Mouse (Mus musculus) embryonic facial prominence, embryonic 12.5 days (tissue): ENCODE measurements around the gene Mtx2. TPM values are rescaled to one million over a fixed set of nuclear protein-coding genes. Genes with fewer than 3 reads are reported as not detected.
A peak's percentile ranks its signal among the peaks of the same experiment; 100 is the strongest.

Source experiments
- ATAC-seq: fragments of 200-750 bp; cut with Nextera tagmentation; 2 replicates; pipeline ENCODE4 v1.8.0; 2017; ENCODE audit not compliant: insufficient number of reproducible peaks, insufficient read depth, low FRiP score, low TSS enrichment
- H3K27ac ChIP-seq: fragments of 300-500 bp; sonication (generic); 2 replicates; pipeline ENCODE4 v1.5.1; 2016; ENCODE audit warnings: mild to moderate bottlenecking
- H3K27me3 ChIP-seq: fragments of 300-500 bp; sonication (generic); 2 replicates; pipeline ENCODE4 v1.6.1; 2016; ENCODE audit warnings: mild to moderate bottlenecking, moderate library complexity
- H3K36me3 ChIP-seq: fragments of 300-500 bp; sonication (generic); 2 replicates; pipeline ENCODE4 v1.6.1; 2016; ENCODE audit warnings: mild to moderate bottlenecking
- H3K4me1 ChIP-seq: fragments of 300-500 bp; sonication (generic); 2 replicates; pipeline ENCODE4 v1.6.1; 2016
- H3K4me2 ChIP-seq: fragments of 300-500 bp; sonication (generic); replicated peaks from 2 replicates; pipeline ENCODE4 v1.6.1; 2016; ENCODE audit warnings: mild to moderate bottlenecking, moderate library complexity
- H3K4me3 ChIP-seq: fragments of 300-500 bp; sonication (generic); 2 replicates; pipeline ENCODE4 v1.5.1; 2016; ENCODE audit warnings: mild to moderate bottlenecking
- H3K9ac ChIP-seq: fragments of 300-500 bp; sonication (generic); 2 replicates; pipeline ENCODE4 v1.6.1; 2016; ENCODE audit warnings: mild to moderate bottlenecking, moderate library complexity
- H3K9me3 ChIP-seq: fragments of 300-500 bp; sonication (generic); 2 replicates; pipeline ENCODE4 v1.6.1; 2016; ENCODE audit warnings: mild to moderate bottlenecking, moderate library complexity
- WGBS: fragments of 180-500 bp; shearing (Covaris S2); methylation state at CpG from one replicate; pipeline ENCODE4 v1.1.7; 2016; 5-methylcytosine and 5-hydroxymethylcytosine counted together
- polyA plus RNA-seq: library from polyadenylated mRNA; unstranded; fragments of >200 nt; fragmentation: Nextera tagmentation; extraction: Ambion mirVana; gene quantifications from 2 replicates; pipeline ENCODE4 v1.2.1, GENCODE M21; 2016

Mtx2 gene
- polyA plus RNA-seq = 129 and 130 TPM in 2 replicates

DNA sequence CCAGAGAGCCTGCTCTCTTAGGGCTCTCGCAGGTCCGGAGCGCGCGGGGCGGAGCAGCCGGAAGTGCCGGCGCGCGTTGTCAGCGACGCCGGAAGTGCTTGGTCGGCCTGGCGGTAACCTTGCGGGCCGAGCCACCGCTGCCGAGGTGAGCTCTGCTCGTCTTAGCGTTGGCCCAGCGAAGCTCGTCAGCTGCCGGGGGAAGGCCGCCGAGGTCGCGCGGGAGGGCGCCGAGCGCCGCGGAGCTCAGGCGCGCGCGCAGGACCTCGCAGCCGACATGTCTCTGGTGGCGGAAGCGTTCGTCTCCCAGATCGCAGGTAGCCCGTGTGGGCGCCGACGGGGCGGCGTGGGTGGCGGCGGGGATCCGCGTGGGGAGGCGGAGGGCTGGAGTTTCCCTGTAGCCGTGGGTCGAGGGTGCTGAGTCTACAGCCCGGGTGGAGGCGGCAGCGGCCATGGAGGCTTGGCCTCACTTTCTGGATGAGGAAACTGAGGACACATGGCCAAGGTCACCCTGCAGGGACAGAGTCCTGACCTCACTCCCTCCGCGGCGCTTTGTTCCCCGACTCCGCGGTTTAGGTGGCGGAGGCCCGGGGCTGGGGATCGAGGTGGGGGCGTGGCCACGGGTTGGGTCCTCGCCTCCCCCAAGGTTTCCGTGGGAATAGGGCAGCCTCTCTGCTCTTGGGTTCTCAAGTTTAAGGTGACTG is at the start of gene Mtx2:
Gene Mtx2, plus strand, starts transcription at position 74 of the 701 bp plus-strand sequence.
- Histone ChIP-seq H3K27ac (peak within 1 kb of the TSS; percentile 85), H3K36me3 (no peaks in the 10 kb centered on the region), H3K27me3 (no peaks in the 10 kb centered on the region), H3K4me3 (peak within 1 kb of the TSS; percentile 87), H3K4me2 (peak within 1 kb of the TSS; percentile 69), H3K4me1 (no peaks in the 10 kb centered on the region), H3K9me3 (no peaks in the 10 kb centered on the region), H3K9ac (peak within 1 kb of the TSS; percentile 86)
- WGBS = under 1% methylated on average over 74 of the region's 74 CpGs
- peak; percentile 75 for ATAC-seq

- no peak for ATAC-seq
- Histone ChIP-seq H3K27ac (no peak overlapping the region), H3K4me3 (no peak overlapping the region), H3K9ac (no peak overlapping the region), H3K27me3 (0 out of 2 replicates have a peak, but pooled peaks cover 4% of the 10 kb centered on the region), H3K36me3 (no peaks in the 10 kb centered on the region), H3K4me1 (peaks cover 4% of the 10 kb centered on the region; the same call in 1 of the 2 replicates), H3K4me2 (no peak overlapping the region), H3K9me3 (no peaks in the 10 kb centered on the region)
- 69% methylated on average over 13 of the region's 13 CpGs for WGBS
These were observed 47.9 kb upstream of the Mtx2 start for GRCm38 (mm10) chr2:74777536-74778275.

DNA sequence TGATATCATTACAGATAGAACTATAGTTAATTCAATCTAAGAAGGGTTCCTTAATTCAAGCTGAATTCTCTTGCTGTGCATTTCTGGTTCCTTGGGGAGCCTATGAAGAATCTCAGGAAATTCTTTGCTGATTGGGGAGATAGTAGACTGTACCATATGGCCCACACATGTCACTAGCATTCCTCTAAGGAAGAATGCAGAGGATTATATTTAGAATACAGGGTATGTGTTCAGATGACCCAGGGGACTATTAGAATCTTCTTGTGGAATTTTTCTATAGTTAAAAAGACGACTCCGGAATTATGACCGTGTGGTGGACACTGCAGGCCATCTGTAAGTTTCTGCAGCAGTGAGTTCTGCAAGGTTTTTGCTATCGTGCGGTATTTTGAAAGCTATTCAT is 44.2 kb upstream of the Mtx2 start:
- WGBS = 60% methylated on average over 5 of the region's 5 CpGs
- peaks cover 4% of the 10 kb centered on the region; the same call in 1 of the 2 replicates for H3K4me1 ChIP-seq
- ATAC-seq = no peak
- no peak overlapping the region for H3K27ac ChIP-seq
- H3K4me3 ChIP-seq = no peak overlapping the region
- 0 out of 2 replicates have a peak, but pooled peaks cover 4% of the 10 kb centered on the region for H3K27me3 ChIP-seq
- no peaks in the 10 kb centered on the region for H3K9me3 ChIP-seq
- H3K9ac ChIP-seq = no peak overlapping the region
- no peaks in the 10 kb centered on the region for H3K36me3 ChIP-seq
- H3K4me2 ChIP-seq = no peak overlapping the region

- Histone ChIP-seq H3K27ac (no peak overlapping the region), H3K27me3 (no peaks in the 10 kb centered on the region), H3K4me2 (no peak overlapping the region), H3K36me3 (no peaks in the 10 kb centered on the region), H3K4me3 (no peak overlapping the region), H3K4me1 (no peaks in the 10 kb centered on the region), H3K9me3 (no peaks in the 10 kb centered on the region), H3K9ac (no peak overlapping the region)
- WGBS = 48% methylated on average over 7 of the region's 7 CpGs
- ATAC-seq = no peak
These were observed 30.1 kb upstream of the Mtx2 start for GRCm38 (mm10) chr2:74795531-74795930.

- Histone ChIP-seq H3K9me3 (no peaks in the 10 kb centered on the region), H3K27me3 (no peaks in the 10 kb centered on the region), H3K4me1 (peaks cover 4% of the 10 kb centered on the region; the same call in 1 of the 2 replicates), H3K27ac (no peak overlapping the region), H3K4me3 (no peak overlapping the region), H3K4me2 (no peak overlapping the region), H3K36me3 (no peaks in the 10 kb centered on the region), H3K9ac (no peak overlapping the region)
- WGBS = 68% methylated on average over 5 of the region's 5 CpGs
- ATAC-seq = no peak
These were observed 17.2 kb upstream of the Mtx2 start for GRCm38 (mm10) chr2:74808431-74808830.

DNA sequence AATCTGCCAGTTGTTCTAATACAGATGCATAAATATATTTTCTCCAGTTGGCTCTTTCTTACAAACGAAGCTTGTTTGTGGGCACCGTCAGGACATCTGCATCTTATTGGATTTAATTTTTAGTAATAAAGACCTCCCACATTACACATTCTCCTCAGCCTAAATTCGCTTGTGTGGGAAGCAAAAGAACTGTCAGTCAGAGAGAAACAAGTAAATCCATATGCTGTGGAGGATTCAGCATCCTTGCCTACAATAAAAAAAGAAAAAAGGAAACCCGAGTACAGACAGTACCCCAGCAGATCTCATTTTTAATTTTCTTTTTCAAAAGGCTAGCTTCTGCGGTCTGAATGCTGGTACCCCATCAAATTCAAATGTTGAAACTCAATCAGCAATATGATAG is 2.9 kb upstream of the Mtx2 start:
- no peaks in the 10 kb centered on the region for H3K36me3 ChIP-seq
- WGBS = 40% methylated on average over 5 of the region's 5 CpGs
- H3K4me3 ChIP-seq = no peak overlapping the region
- no peak overlapping the region for H3K9ac ChIP-seq
- no peaks in the 10 kb centered on the region for H3K27me3 ChIP-seq
- no peak overlapping the region for H3K27ac ChIP-seq
- no peak overlapping the region for H3K4me2 ChIP-seq
- no peaks in the 10 kb centered on the region for H3K4me1 ChIP-seq
- ATAC-seq = no peak
- no peaks in the 10 kb centered on the region for H3K9me3 ChIP-seq

DNA sequence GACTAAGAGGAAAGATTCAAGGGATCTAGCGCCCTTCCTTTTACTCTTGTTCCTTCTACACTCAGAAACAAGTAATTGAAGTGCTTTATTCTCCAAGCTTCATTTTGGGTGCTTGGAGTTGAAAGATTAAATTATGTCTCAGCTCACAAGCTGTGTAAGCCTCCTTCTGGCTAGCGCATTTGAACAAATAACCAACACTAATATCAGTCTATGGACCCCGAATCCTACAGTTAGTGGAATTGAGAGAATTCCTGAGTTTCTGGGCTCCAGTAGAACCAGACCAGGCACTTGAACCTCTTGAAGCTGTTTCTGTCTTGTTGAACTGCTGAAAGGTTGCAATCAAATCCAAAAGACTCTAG is 253 bp upstream of the Mtx2 start:
- peak overlapping the region; percentile 86 for H3K9ac ChIP-seq
- H3K4me2 ChIP-seq = peak overlapping the region; percentile 69
- no peaks in the 10 kb centered on the region for H3K9me3 ChIP-seq
- H3K4me3 ChIP-seq = peak overlapping the region; percentile 87
- no peaks in the 10 kb centered on the region for H3K36me3 ChIP-seq
- ATAC-seq = no peak
- H3K27me3 ChIP-seq = no peaks in the 10 kb centered on the region
- WGBS = 75% methylated on average over 3 of the region's 3 CpGs
- no peaks in the 10 kb centered on the region for H3K4me1 ChIP-seq
- H3K27ac ChIP-seq = peak overlapping the region; percentile 85

DNA sequence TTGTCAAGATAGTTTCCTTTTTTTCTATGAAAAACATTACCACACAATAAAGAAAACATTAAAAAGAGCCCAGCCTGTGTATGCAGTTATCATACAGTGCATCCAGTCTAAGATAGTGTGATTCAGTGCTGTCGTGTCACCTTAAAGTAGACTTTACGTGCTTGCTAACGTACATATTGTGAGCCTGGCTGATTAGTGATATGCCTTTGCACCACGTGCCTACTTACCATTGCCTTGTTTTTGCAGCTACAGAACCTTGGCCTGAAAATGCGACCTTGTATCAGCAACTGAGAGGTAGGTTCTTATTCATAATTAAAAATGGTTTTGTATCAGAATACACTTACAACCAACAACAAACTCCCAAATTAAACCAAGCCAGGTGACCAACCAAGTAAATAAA is 21.4 kb downstream of the Mtx2 start:
- Histone ChIP-seq H3K4me2 (no peak overlapping the region), H3K27me3 (no peaks in the 10 kb centered on the region), H3K4me3 (no peak overlapping the region), H3K9me3 (no peaks in the 10 kb centered on the region), H3K36me3 (no peaks in the 10 kb centered on the region), H3K27ac (no peak overlapping the region), H3K4me1 (no peaks in the 10 kb centered on the region), H3K9ac (no peak overlapping the region)
- ATAC-seq = no peak
- 92% methylated on average over 5 of the region's 5 CpGs for WGBS

DNA sequence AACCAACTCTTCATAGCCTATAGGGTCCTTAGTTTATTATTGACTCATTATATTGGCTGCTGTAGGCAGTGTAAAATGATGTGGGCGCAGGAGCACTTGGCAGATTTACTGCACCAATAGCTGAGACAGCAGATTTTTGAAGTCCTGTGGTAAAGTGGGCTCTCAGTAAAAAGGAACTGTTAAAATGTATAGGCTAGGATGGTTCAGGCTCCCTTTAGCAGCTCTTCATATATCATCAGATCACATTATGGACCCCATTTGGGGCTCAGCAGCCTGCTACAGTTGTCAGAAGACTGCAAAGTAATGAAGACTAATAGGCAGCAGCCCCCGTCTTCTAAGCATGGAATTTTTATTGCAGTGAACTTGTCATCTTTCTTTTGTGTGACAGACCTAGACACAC is 21.9 kb downstream of the Mtx2 start:
- H3K9me3 ChIP-seq = no peaks in the 10 kb centered on the region
- no peak for ATAC-seq
- H3K4me1 ChIP-seq = no peaks in the 10 kb centered on the region
- H3K4me3 ChIP-seq = no peak overlapping the region
- no peaks in the 10 kb centered on the region for H3K27me3 ChIP-seq
- H3K36me3 ChIP-seq = no peaks in the 10 kb centered on the region
- no peak overlapping the region for H3K9ac ChIP-seq
- 67% methylated on average over 2 of the region's 2 CpGs for WGBS
- no peak overlapping the region for H3K4me2 ChIP-seq
- no peak overlapping the region for H3K27ac ChIP-seq

- Histone ChIP-seq H3K27me3 (no peaks in the 10 kb centered on the region), H3K4me2 (no peak overlapping the region), H3K9me3 (no peaks in the 10 kb centered on the region), H3K9ac (no peak overlapping the region), H3K36me3 (no peaks in the 10 kb centered on the region), H3K27ac (no peak overlapping the region), H3K4me3 (no peak overlapping the region), H3K4me1 (no peaks in the 10 kb centered on the region)
- no peak for ATAC-seq
- WGBS = 50% methylated on average over 1 of the region's 1 CpGs
These were observed 24.4 kb downstream of the Mtx2 start for GRCm38 (mm10) chr2:74850036-74850435.

DNA sequence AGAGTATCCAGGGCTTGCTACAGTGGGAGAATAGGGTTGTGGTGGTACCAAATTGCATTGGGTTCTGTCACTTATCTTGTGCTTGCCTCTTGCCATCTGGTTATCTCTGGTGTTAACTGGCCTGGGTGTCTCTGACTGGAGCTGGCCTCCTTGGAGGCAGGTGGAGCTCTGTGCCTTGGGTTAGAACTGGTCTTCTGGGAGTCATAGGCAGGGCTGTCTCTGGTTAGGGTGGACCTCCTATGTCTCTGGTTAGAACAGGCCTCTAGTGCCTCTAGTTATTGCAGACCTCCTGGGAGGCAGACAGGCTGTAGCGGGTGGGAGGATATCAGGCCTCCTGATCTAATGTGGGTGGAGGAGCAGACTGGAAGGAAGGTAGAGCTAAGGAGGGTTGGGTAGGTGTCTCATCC is 36.5 kb downstream of the Mtx2 start:
- ATAC-seq = no peak
- Histone ChIP-seq H3K27ac (no peak overlapping the region), H3K9me3 (no peaks in the 10 kb centered on the region), H3K4me1 (no peaks in the 10 kb centered on the region), H3K4me2 (no peak overlapping the region), H3K27me3 (no peaks in the 10 kb centered on the region), H3K9ac (no peak overlapping the region), H3K4me3 (no peak overlapping the region), H3K36me3 (0 out of 2 replicates have a peak, but pooled peaks cover 5% of the 10 kb centered on the region)
- WGBS = 95% methylated on average over 1 of the region's 1 CpGs

DNA sequence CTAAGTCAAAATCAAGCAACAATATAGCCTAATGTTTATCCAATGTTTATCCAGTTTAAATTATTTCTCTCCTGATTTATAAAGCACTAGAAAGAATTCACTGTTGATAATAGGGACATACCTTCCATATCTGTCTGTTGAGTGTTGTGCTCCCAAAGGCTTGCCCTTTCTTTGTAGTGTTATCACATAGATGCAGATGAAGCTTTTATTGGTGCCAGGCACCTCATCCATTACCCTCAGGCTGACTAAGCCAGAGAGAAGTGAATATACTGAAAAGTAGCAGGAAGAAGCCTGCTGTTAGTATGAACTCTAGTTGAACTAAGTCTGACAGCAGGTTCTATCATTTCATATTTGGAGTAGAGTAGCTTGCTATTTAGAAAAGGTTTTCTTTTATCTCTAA is 39.8 kb downstream of the Mtx2 start:
- Histone ChIP-seq H3K4me3 (no peak overlapping the region), H3K27ac (no peak overlapping the region), H3K27me3 (no peaks in the 10 kb centered on the region), H3K9ac (no peak overlapping the region), H3K9me3 (no peaks in the 10 kb centered on the region), H3K4me1 (no peaks in the 10 kb centered on the region), H3K4me2 (no peak overlapping the region), H3K36me3 (0 out of 2 replicates have a peak, but pooled peaks cover 5% of the 10 kb centered on the region)
- no peak for ATAC-seq
